Mouse (Mus musculus): ENCODE measurements around the gene Tmc6. TPM values are rescaled to one million over a fixed set of nuclear protein-coding genes. Genes with fewer than 3 reads are reported as not detected.
"Not testable (repeated sequence)": the region's sequence is repeated elsewhere in the genome, so short reads cannot be mapped to it uniquely, and the experiment has no call there.

The Tmc6 gene
- polyA plus RNA-seq, 1 experiment from 2014 or later = 20.9 TPM

DNA sequence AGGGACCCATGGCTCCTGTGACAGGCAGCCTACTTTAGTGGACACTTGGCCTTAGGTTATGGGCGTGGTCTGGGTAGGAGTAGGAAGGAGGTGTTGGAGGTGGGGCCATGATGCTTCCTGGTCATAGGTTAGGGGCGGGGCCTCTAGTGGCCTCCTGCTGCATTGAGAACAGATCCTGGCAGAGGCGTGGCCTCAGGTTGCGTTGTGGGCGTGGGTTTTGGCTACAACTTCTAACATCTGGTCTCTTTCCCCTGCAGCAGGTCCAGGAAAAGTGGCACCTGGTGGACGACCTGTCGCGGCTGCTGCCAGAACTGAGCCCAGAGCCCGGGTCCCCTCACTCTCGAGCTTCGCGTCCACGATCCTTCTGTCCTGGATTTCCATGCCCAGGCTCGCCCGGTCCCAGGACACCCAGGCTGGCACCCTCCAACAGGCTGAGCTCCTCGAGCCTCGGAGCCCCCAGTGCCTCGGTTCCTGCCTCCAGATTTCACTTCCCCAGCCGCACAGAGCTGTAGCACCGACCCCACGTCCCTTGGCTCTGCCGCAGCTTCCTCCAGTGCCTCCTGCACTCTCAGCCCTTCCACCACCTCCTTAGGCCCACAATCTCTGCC lies 10.4 kb upstream of the Tmc6 start:
- Histone ChIP-seq H3K4me3 (peak overlapping the region; percentile 25), H3K9ac (peak overlapping the region; percentile 18; the same call in 1 of the 2 replicates), H3K4me2 (peak overlapping the region; percentile 62), H3K27me3 (peaks cover 8% of the 10 kb centered on the region; the same call in 1 of the 2 replicates), H3K4me1 (replicated peaks) (peaks cover 23% of the 10 kb centered on the region), H3K27ac (no peak overlapping the region), H3K36me3 (no peaks in the 10 kb centered on the region), H3K9me3 (replicated peaks) (no peaks in the 10 kb centered on the region)
- ATAC-seq (replicated peaks; ENCODE audit: insufficient number of reproducible peaks, insufficient read depth, low FRiP score, low read depth) = peak; percentile 43; the same call in 1 of the 2 replicates
- 9% methylated on average over 22 of the region's 22 CpGs for WGBS

DNA sequence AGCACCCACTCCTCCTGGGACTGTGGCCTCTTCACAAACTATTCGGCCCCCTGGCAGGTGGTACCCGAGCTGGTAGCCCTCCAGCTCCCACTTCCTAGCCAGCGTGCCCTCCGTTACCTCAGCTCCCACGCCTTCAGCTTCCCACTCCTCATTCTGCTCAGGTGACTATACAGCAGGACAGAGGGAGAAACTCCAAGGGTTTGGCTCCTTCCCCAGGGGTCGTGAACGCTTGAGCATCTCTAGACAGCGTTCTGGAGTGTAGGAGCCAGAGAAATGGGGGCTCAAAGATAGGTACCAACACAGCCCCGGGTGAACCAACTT lies 9.4 kb upstream of the Tmc6 start:
- H3K4me2 ChIP-seq = no peak overlapping the region
- peaks cover 22% of the 10 kb centered on the region for H3K4me1 ChIP-seq (replicated peaks)
- no peak overlapping the region for H3K27ac ChIP-seq
- H3K27me3 ChIP-seq = peaks cover 8% of the 10 kb centered on the region; the same call in 1 of the 2 replicates
- H3K4me3 ChIP-seq = no peak overlapping the region
- no peaks in the 10 kb centered on the region for H3K36me3 ChIP-seq
- WGBS = 79% methylated on average over 9 of the region's 9 CpGs
- H3K9me3 ChIP-seq (replicated peaks) = no peaks in the 10 kb centered on the region
- ATAC-seq (replicated peaks; ENCODE audit: insufficient number of reproducible peaks, insufficient read depth, low FRiP score, low read depth) = no peak
- no peak overlapping the region for H3K9ac ChIP-seq

DNA sequence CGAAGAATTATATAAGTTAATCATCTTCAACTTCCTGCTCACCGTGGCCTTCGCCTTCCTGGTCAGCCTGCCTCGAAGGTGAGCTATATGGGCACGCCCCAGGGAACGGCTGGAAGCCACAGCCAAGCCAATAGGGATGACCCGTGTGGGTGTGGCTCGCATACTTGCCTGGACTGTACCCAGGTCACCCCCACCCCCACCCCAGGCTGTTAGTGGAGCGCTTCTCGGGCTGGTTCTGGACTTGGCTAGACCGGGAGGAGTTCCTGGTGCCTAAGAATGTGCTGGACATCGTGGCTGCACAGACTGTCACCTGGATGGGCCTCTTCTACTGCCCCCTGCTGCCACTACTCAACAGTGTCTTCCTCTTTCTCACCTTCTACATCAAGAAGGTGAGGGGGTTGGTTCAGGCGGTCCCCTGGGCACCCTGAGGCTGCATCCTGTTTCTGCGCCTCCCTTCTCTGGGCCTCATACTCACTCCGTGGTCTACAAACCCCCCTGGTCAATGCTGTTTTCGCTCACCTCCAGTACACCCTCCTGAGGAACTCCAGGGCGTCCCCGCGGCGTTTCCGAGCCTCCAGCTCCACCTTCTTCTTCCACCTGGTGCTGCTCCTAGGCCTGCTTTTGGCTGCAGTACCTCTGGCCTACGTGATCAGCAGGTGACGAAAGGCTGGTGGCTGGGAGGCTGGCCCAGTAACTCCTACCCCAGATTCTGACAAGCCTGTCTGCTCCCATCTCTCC lies 8.9 kb upstream of the Tmc6 start:
- ATAC-seq (replicated peaks; ENCODE audit: insufficient number of reproducible peaks, insufficient read depth, low FRiP score, low read depth) = peak; percentile 31
- H3K4me1 ChIP-seq (replicated peaks) = peaks cover 25% of the 10 kb centered on the region
- no peaks in the 10 kb centered on the region for H3K36me3 ChIP-seq
- H3K9me3 ChIP-seq (replicated peaks) = no peaks in the 10 kb centered on the region
- 37% methylated on average over 23 of the region's 23 CpGs for WGBS
- H3K27ac ChIP-seq = no peak overlapping the region
- peak overlapping the region; percentile 54 for H3K4me2 ChIP-seq
- H3K4me3 ChIP-seq = peak overlapping the region; percentile 16
- no peak overlapping the region for H3K9ac ChIP-seq
- peaks cover 8% of the 10 kb centered on the region; the same call in 1 of the 2 replicates for H3K27me3 ChIP-seq

DNA sequence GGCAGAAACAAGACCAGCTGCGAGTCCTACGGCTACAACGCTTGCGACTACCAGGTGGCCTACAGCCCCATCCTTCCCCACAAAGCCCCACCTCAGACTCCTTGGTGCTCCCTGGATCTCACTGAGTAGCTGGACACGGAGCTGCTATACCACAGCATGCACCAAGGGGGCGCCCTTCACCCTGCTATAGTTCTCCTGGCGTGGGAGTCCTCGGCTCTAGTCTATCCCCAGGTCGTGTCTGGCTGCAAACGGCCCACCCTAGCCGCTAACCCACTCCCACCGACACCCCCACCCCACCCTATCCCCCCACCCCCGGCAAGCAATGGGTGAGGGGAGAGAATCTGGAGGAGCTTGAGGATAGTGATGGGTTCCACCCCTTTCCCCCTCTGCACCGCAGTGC lies 8.3 kb upstream of the Tmc6 start:
- no peaks in the 10 kb centered on the region for H3K36me3 ChIP-seq
- H3K4me2 ChIP-seq = peak overlapping the region; percentile 54
- H3K27ac ChIP-seq = no peak overlapping the region
- H3K4me3 ChIP-seq = peak overlapping the region; percentile 16
- peaks cover 25% of the 10 kb centered on the region for H3K4me1 ChIP-seq (replicated peaks)
- peaks cover 8% of the 10 kb centered on the region; the same call in 1 of the 2 replicates for H3K27me3 ChIP-seq
- peak; percentile 41 for ATAC-seq (replicated peaks; ENCODE audit: insufficient number of reproducible peaks, insufficient read depth, low FRiP score, low read depth)
- no peaks in the 10 kb centered on the region for H3K9me3 ChIP-seq (replicated peaks)
- no peak overlapping the region for H3K9ac ChIP-seq
- WGBS = 6% methylated on average over 14 of the region's 14 CpGs

DNA sequence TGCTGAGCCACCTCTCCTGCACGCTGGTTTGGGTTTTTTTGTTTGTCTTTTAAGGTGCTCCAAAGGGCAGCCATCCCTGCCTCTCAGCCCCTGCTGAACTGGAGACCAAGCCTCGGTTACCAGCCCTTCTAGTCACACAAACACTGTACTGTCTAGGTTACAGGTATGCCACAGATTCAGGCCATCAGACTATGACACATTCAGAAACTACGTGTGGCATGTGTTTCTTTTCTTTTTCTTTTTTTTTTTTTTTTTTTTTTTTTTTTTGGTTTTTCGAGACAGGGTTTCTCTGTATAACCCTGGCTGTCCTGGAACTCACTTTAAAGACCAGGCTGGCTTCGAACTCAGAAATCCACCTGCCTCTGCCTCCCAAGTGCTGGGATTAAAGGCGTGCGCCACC lies 6.5 kb upstream of the Tmc6 start:
- H3K9me3 ChIP-seq (replicated peaks); H3K9ac ChIP-seq; H3K4me3 ChIP-seq; H3K36me3 ChIP-seq; H3K4me2 ChIP-seq; ATAC-seq (replicated peaks; ENCODE audit: insufficient number of reproducible peaks, insufficient read depth, low FRiP score, low read depth); H3K27me3 ChIP-seq; H3K27ac ChIP-seq: not testable (repeated sequence)
- WGBS = 79% methylated on average over 7 of the region's 7 CpGs
- peaks cover 25% of the 10 kb centered on the region for H3K4me1 ChIP-seq (replicated peaks)

DNA sequence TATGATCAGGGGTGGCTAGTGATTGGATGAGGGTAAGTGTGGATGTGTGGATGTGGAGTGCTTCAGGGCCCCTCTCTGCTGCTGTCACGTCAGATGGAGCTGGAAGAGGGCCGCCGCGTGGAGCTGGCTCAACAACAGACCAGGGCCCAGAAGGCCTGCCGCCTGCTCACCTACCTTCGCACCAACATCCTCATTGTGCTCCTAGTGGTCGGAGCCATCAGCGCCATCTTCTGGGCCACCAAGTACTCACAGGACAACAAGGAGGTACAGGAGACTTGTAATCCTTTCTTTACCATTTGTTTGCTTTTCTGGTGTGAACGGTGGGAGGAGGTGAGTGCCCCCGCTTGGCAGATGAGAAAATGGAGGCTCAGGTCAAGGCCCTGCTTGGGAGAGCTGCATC lies 4.3 kb upstream of the Tmc6 start:
- ATAC-seq (replicated peaks; ENCODE audit: insufficient number of reproducible peaks, insufficient read depth, low FRiP score, low read depth) = no peak
- Histone ChIP-seq H3K4me1 (replicated peaks) (peaks cover 36% of the 10 kb centered on the region), H3K4me3 (no peak overlapping the region), H3K9me3 (replicated peaks) (no peaks in the 10 kb centered on the region), H3K9ac (no peak overlapping the region), H3K27me3 (peaks cover 1% of the 10 kb centered on the region), H3K36me3 (no peaks in the 10 kb centered on the region), H3K27ac (no peak overlapping the region), H3K4me2 (no peak overlapping the region)
- 16% methylated on average over 10 of the region's 10 CpGs for WGBS

DNA sequence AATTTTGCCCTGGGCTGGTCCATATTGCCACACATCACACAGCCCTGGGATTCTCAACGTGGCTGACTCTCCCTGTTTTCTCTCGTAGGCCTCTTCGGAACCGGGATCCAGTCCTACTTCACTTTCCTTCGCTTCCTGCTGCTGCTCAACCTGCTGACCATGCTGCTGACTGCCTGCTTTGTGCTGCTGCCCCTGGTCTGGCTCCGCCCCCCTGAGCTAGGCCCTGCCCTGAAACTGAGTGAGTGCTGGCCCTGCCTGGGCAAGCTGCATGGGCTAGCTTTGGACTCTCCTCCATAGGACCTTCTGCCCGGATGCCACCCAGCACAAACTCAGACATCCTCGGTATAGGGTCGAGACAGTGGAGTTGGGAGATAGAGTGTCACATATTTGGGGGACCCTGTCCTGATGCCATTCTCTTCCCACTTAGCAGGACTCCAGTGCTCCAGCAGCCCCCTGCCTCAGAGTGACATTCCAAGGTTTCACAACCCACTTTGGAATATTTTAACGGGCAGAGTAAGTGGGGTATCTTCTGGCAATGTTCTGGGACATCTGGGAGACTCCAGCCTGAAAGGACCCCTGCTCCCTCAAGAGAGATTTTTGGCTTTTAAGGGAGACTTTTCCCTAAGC lies 1.8 kb upstream of the Tmc6 start:
- no peak for ATAC-seq (replicated peaks; ENCODE audit: insufficient number of reproducible peaks, insufficient read depth, low FRiP score, low read depth)
- H3K9me3 ChIP-seq (replicated peaks) = no peaks in the 10 kb centered on the region
- H3K4me2 ChIP-seq = peak overlapping the region; percentile 96
- H3K9ac ChIP-seq = no peak overlapping the region
- no peaks in the 10 kb centered on the region for H3K36me3 ChIP-seq
- H3K27me3 ChIP-seq = no peaks in the 10 kb centered on the region; the same call in 1 of the 2 replicates
- H3K4me1 ChIP-seq (replicated peaks) = peaks cover 49% of the 10 kb centered on the region
- H3K27ac ChIP-seq = peak overlapping the region; percentile 39
- H3K4me3 ChIP-seq = peak overlapping the region; percentile 61
- 44% methylated on average over 10 of the region's 10 CpGs for WGBS

DNA sequence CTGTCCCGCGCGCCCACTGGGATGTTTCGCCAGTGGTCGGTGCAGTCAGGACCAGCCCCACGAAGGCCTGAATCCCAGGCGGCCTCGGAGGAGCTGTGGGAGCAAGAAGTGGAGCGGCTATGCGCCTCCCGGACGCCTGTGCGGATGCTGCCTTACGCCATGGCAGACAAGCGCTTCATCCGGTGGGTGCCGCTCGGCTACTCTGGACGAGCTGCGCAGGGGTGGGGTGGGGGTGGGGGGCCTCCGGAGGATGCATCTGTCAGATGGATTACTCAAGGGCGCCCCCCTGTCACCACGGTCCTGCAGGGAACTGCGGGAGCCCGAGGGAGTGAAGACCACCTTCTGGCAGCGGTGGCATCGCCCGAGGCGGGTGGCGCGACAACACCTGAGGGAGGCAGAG lies 1.1 kb upstream of the Tmc6 start:
- Histone ChIP-seq H3K9ac (peak overlapping the region; percentile 11), H3K4me2 (peak overlapping the region; percentile 96), H3K4me3 (peak overlapping the region; percentile 61), H3K36me3 (no peaks in the 10 kb centered on the region; the same call in 1 of the 2 replicates), H3K27me3 (no peaks in the 10 kb centered on the region; the same call in 1 of the 2 replicates), H3K27ac (peak overlapping the region; percentile 92), H3K4me1 (replicated peaks) (peaks cover 56% of the 10 kb centered on the region), H3K9me3 (replicated peaks) (no peaks in the 10 kb centered on the region)
- 3% methylated on average over 31 of the region's 31 CpGs for WGBS
- peak; percentile 11; the same call in 1 of the 2 replicates for ATAC-seq (replicated peaks; ENCODE audit: insufficient number of reproducible peaks, insufficient read depth, low FRiP score, low read depth)

DNA sequence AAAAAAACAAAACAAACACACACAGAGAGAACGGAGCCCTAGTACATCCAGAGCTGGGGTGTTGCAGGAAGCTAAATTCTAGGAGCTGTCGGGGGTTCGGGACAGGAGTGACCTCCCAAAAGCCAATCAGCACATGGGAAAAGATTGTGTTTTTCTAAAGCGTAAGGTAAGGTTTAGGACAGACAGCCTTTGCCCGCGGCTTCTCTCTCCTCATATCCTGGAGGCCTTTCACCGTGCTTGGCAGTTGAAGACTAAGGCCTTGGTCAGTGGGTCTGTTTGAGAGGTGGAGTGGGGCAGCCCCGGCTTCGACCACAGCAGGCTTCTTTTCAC lies 672 bp upstream of the Tmc6 start:
- ATAC-seq (replicated peaks; ENCODE audit: insufficient number of reproducible peaks, insufficient read depth, low FRiP score, low read depth) = no peak
- H3K4me1 ChIP-seq (replicated peaks) = peaks cover 59% of the 10 kb centered on the region
- H3K4me2 ChIP-seq = peak overlapping the region; percentile 96

DNA sequence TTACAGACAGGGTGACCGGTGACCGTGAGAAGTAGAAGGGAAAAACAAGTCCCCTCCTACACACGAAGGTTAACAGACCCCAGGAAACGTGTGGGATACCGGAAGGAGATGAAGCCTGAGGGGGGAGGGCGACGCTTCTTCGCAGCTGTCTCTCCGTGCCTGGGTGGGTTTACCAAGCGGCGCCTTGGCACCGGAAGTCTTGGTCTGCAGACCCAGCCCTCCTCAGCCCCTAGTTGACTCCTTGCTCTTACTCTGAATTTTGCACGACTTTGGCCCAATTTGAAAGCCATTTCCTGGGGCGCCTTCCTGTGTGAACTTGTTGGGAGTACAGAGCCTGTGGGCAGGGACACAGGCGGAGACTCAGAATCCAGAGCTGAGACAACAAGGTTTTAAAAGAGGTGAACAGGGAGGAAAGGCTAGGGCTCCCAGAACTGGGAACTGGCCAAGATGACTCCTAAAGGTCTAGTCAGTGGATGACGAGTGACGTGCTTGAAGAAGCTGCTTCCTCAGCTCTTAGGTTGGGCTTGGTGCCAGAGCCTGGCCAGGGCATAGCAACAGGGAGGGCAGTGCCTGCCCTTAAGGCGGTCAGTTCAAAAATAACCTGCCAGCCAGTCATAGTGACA lies 688 bp downstream of the Tmc6 start:
- Histone ChIP-seq H3K4me2 (peak overlapping the region; percentile 96), H3K4me3 (peak overlapping the region; percentile 61), H3K9ac (peak overlapping the region; percentile 62), H3K27me3 (no peaks in the 10 kb centered on the region; the same call in 1 of the 2 replicates), H3K27ac (peak overlapping the region; percentile 92), H3K36me3 (peaks cover 6% of the 10 kb centered on the region; the same call in 1 of the 2 replicates), H3K9me3 (replicated peaks) (no peaks in the 10 kb centered on the region), H3K4me1 (replicated peaks) (peaks cover 63% of the 10 kb centered on the region)
- WGBS = 8% methylated on average over 18 of the region's 18 CpGs
- 0 out of 2 replicates have a peak, but pooled peaks have one; percentile 5 for ATAC-seq (replicated peaks; ENCODE audit: insufficient number of reproducible peaks, insufficient read depth, low FRiP score, low read depth)

More for the DNA sequence above, 672 bp upstream of the Tmc6 start:
- Histone ChIP-seq H3K27ac (peak overlapping the region; percentile 92), H3K4me3 (peak overlapping the region; percentile 61), H3K9ac (peak overlapping the region; percentile 11), H3K36me3 (no peaks in the 10 kb centered on the region; the same call in 1 of the 2 replicates), H3K27me3 (no peaks in the 10 kb centered on the region; the same call in 1 of the 2 replicates), H3K9me3 (replicated peaks) (no peaks in the 10 kb centered on the region)
- 48% methylated on average over 9 of the region's 9 CpGs for WGBS

DNA sequence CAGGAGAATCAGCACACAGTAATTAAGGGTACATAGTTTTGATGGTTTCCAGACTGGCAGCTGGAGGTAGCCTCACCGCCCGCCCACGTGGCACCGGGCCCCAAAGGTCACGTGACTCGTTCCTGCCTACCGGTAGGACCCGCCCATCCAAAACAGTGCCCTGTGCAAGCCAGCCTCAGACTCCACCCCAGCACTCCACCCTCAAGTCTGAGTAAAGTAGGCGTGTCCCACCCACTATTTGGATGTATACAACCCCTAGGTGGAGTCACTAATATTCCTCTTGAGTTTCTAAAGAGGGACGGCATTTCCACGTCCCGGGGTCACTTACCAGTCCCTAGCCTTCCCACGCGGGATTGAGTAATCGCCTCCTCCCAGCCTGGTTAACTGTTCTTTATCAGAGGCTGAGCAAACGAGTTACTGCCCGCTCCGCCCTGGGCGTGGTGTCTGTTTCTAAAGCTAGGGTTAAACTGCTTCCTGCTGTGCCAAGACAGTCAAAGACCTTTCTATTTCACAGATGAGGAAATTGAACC lies 1.4 kb downstream of the Tmc6 start:
- H3K4me1 ChIP-seq (replicated peaks) = peaks cover 60% of the 10 kb centered on the region
- peak overlapping the region; percentile 92 for H3K27ac ChIP-seq
- under 1% methylated on average over 19 of the region's 19 CpGs for WGBS
- H3K36me3 ChIP-seq = peaks cover 10% of the 10 kb centered on the region; the same call in 1 of the 2 replicates
- H3K4me3 ChIP-seq = peak overlapping the region; percentile 61
- H3K27me3 ChIP-seq = no peaks in the 10 kb centered on the region; the same call in 1 of the 2 replicates
- peak overlapping the region; percentile 62 for H3K9ac ChIP-seq
- no peaks in the 10 kb centered on the region for H3K9me3 ChIP-seq (replicated peaks)
- ATAC-seq (replicated peaks; ENCODE audit: insufficient number of reproducible peaks, insufficient read depth, low FRiP score, low read depth) = peak; percentile 70
- H3K4me2 ChIP-seq = peak overlapping the region; percentile 96

All from heart, embryonic 15.5 days (tissue).